Mouse (Mus musculus): ENCODE data around the gene Iqsec1.

DNA sequence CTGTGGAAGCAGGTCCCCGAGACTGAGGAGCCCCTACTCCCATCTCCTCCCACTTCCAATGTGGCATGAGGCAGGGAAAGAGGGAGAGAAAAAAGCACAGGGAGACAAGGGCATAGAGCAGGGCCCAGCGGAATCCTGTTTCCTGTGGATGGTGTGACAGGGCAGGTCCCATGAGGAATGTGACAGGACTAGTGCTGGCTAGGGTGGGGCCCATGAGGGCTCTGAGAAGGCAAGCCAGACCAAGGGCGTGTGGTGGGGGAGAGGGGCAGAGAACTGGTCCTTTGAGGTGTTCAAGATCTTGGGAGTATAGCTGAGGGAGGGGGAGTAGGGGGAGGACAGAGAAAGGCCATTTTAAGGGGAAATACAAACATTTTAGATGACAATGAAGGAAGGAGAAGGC is 24.0 kb upstream of the Iqsec1 start:
- no peak for TF ChIP-seq CTCF (IDR thresholded peaks at IDR 0.05; ENCODE audit: borderline replicate concordance, control insufficient read depth, extremely low read depth, insufficient read depth, low read length, poor library complexity)
- no peak for TF ChIP-seq POLR2A (IDR thresholded peaks at IDR 0.05; ENCODE audit: control insufficient read depth, extremely low read depth, insufficient read depth, low read length, poor library complexity)
